Mouse (Mus musculus): ENCODE measurements around the gene Btg3.

DNA sequence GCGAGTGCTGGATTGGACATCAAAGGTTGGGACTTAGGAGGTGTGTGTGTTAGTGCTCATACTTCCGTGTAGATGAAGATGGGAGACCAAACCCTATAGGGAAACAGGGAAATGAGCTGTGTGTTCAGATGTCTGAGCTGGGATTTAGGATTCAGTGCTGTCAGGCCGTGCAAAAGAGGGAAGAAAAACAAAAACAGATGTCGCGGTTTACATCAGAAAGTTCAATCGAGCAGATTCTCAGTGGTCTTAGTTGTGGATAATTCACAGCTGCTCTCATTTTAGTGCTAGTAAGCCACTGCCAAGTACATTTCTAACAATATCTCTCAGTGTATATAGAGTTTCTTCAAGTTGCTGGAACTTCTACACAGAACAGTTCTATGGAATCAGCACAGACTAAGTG, 33.2 kb downstream of the Btg3 start:
- TF ChIP-seq CTCF (IDR thresholded peaks at IDR 0.05) (no peak), EP300 (IDR thresholded peaks at IDR 0.05) (no peak)

Data from lung, postnatal 0 days (tissue).